Mouse (Mus musculus) embryonic facial prominence, embryonic 15.5 days (tissue): ENCODE measurements at regions not wholly inside any gene's neighbourhood (a gene's known extent, or its start where the extent isn't known, plus 50 kb on each side); places are given as distances from the start of the nearest gene placed in this dataset.
"Not testable (repeated sequence)": the region's sequence is repeated elsewhere in the genome, so short reads cannot be mapped to it uniquely, and the experiment has no call there.

Experiments used
- ATAC-seq: fragments of 200-750 bp; cut with Nextera tagmentation; 2 replicates; pipeline ENCODE4 v1.8.0; 2017; ENCODE audit warnings: low read depth, moderate TSS enrichment; ENCODE audit not compliant: insufficient number of reproducible peaks, low FRiP score, low TSS enrichment
- H3K27ac ChIP-seq: fragments of 300-500 bp; sonication (generic); replicated peaks from 2 replicates; pipeline ENCODE4 v1.5.1; 2015; ENCODE audit warnings: mild to moderate bottlenecking, inconsistent platforms
- H3K27me3 ChIP-seq: fragments of 300-500 bp; sonication (generic); 2 replicates; pipeline ENCODE4 v1.6.1; 2015; ENCODE audit warnings: inconsistent platforms
- H3K36me3 ChIP-seq: fragments of 300-500 bp; sonication (generic); 2 replicates; pipeline ENCODE4 v1.6.1; 2015; ENCODE audit warnings: mild to moderate bottlenecking, inconsistent platforms
- H3K4me1 ChIP-seq: fragments of 300-500 bp; sonication (generic); 2 replicates; pipeline ENCODE4 v1.6.1; 2015; ENCODE audit warnings: inconsistent platforms
- H3K4me2 ChIP-seq: fragments of 300-500 bp; sonication (generic); replicated peaks from 2 replicates; pipeline ENCODE4 v1.6.1; 2015; ENCODE audit warnings: mild to moderate bottlenecking, inconsistent platforms
- H3K4me3 ChIP-seq: fragments of 300-500 bp; sonication (generic); replicated peaks from 2 replicates; pipeline ENCODE4 v1.5.1; 2015; ENCODE audit warnings: mild to moderate bottlenecking, inconsistent platforms
- H3K9ac ChIP-seq: fragments of 300-500 bp; sonication (generic); 2 replicates; pipeline ENCODE4 v1.6.1; 2015; ENCODE audit warnings: inconsistent platforms
- H3K9me3 ChIP-seq: fragments of 300-500 bp; sonication (generic); replicated peaks from 2 replicates; pipeline ENCODE4 v1.6.1; 2016; ENCODE audit warnings: inconsistent platforms
- WGBS: fragments of 180-500 bp; shearing (Covaris S2); methylation state at CpG from one replicate; pipeline ENCODE4 v1.1.7; 2015; 5-methylcytosine and 5-hydroxymethylcytosine counted together

DNA sequence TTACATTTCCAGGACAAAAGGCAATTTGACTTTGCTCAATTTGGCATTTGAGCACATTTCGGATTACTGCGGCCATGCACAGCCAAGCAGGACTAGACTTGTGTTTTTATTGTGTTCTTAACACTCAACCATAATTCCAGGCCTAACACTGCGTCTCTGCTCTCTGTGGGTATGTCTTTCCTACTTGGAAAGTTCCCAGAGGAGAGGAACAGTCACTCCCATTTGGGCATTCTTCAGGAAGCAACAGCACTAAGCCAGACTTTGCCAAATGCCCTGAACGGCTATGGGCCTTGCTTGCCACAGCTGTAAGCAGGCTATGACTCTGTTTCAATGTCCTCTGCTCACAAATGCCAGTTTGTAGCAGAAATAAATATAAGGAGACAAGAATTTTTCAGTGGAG lies 56.5 kb upstream of the Pdk3 start:
- Histone ChIP-seq H3K9ac (no peak overlapping the region), H3K4me2 (no peak overlapping the region), H3K27ac (no peak overlapping the region), H3K9me3 (no peaks in the 10 kb centered on the region), H3K27me3 (no peaks in the 10 kb centered on the region; the same call in 1 of the 2 replicates), H3K4me1 (no peaks in the 10 kb centered on the region), H3K36me3 (no peaks in the 10 kb centered on the region), H3K4me3 (no peak overlapping the region)
- ATAC-seq, result no peak
- WGBS, result 58% methylated on average over 4 of the region's 4 CpGs

DNA sequence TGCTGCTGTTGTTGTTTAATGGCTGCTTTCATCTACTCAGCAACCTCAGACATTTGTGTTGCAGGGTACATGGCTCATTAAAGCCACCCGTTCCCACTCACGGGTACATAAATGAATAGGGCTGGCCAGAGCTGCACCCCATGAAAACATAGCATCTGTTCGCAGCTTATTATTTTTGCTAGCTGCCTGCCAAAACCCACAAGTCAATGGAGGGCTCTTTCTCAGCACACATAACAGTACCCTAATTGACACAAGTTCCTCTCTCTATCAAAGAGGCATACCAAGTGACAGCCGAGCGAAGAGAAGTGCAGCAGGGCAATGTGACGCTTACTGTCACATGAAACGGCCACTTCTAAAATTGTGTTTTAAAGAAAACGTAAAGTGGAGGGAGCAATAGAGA lies 57.0 kb upstream of the Pdk3 start:
- peak overlapping the region; percentile 42 for H3K4me2 ChIP-seq
- H3K9me3 ChIP-seq, result no peaks in the 10 kb centered on the region
- no peaks in the 10 kb centered on the region; the same call in 1 of the 2 replicates for H3K27me3 ChIP-seq
- H3K4me3 ChIP-seq, result peak overlapping the region; percentile 37
- H3K9ac ChIP-seq, result no peak overlapping the region
- 62% methylated on average over 8 of the region's 8 CpGs for WGBS
- H3K4me1 ChIP-seq, result no peaks in the 10 kb centered on the region
- no peak for ATAC-seq
- H3K36me3 ChIP-seq, result no peaks in the 10 kb centered on the region
- H3K27ac ChIP-seq, result 0 out of 2 replicates have a peak overlapping the region, but pooled peaks have one; percentile 28

DNA sequence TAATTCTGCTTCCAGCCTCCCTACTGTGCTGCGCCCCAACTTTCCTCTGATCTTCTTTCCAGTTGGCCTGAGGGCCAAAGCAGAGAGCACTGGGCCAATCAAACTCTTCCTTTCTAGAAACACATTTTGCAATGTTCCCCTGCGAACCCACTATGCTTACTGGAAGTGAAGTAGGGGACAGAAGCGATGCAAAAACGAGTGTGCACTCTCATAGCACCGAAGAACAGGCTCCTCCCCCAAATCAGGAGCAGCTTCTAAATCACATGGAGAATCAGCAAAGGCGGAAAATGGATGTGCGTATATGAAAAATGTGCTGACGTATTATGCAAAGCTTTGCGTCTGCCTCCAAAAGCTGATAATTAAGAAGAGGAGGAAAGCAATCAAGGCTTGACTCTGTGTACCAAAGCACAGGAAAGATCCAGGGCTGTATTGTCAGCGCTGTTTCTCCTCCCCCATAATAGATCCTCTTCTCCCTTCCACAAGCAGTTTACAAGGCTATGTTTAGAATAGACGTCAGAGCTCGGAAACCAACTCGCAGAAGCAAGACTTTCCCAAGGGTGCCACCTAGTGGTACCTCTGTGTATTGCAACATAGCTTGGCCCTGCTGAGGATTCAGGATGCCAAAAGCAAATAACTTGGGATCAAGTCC lies 57.5 kb upstream of the Pdk3 start:
- H3K4me3 ChIP-seq, result peak overlapping the region; percentile 37
- H3K36me3 ChIP-seq, result no peaks in the 10 kb centered on the region
- no peaks in the 10 kb centered on the region; the same call in 1 of the 2 replicates for H3K27me3 ChIP-seq
- WGBS, result 23% methylated on average over 13 of the region's 13 CpGs
- H3K27ac ChIP-seq, result 0 out of 2 replicates have a peak overlapping the region, but pooled peaks have one; percentile 28
- H3K9ac ChIP-seq, result no peak overlapping the region
- no peaks in the 10 kb centered on the region for H3K4me1 ChIP-seq
- peak overlapping the region; percentile 42 for H3K4me2 ChIP-seq
- peak; percentile 69; the same call in 1 of the 2 replicates for ATAC-seq
- no peaks in the 10 kb centered on the region for H3K9me3 ChIP-seq

- no peak overlapping the region for H3K9ac ChIP-seq
- no peak overlapping the region for H3K27ac ChIP-seq
- 75% methylated on average over 5 of the region's 5 CpGs for WGBS
- no peaks in the 10 kb centered on the region for H3K36me3 ChIP-seq
- ATAC-seq, result no peak
- no peak overlapping the region for H3K4me3 ChIP-seq
- H3K4me2 ChIP-seq, result no peak overlapping the region
- no peaks in the 10 kb centered on the region for H3K9me3 ChIP-seq
- H3K4me1 ChIP-seq, result no peaks in the 10 kb centered on the region
- no peaks in the 10 kb centered on the region for H3K27me3 ChIP-seq
Measured at GRCm38 (mm10) chrX:93896838-93897820, 65.1 kb upstream of the Pdk3 start.

GRCm38 (mm10) chrX:93903209-93903608 lies 65.2 kb upstream of the AU015836 start:
- 0 out of 2 replicates have a peak, but pooled peaks cover 5% of the 10 kb centered on the region for H3K27me3 ChIP-seq
- ATAC-seq, result no peak
- no peak overlapping the region for H3K4me2 ChIP-seq
- H3K36me3 ChIP-seq, result no peaks in the 10 kb centered on the region
- H3K27ac ChIP-seq, result no peak overlapping the region
- no peak overlapping the region for H3K4me3 ChIP-seq
- H3K9me3 ChIP-seq, result no peaks in the 10 kb centered on the region
- no peaks in the 10 kb centered on the region for H3K4me1 ChIP-seq
- H3K9ac ChIP-seq, result no peak overlapping the region

DNA sequence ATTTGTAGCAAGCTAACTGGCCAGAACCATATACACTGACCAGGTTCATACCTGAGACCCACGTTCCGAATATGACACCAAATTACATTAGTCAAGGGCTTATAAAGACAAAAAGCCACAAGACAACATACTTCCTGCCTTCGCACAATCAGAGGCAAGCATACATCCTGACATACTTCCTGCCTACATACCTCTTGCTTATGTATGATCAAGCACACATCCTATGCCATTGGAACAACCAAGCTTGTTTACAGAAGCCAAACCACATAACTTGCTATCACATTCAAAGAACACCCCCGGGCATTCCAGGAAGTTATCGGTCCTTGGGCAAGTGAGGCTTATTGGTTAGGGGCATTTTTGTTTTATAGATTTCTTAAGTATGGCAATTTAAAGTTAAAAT lies 62.9 kb upstream of the AU015836 start:
- H3K27ac ChIP-seq, result no peak overlapping the region

GRCm38 (mm10) chrX:93911087-93911840 lies 57.2 kb upstream of the AU015836 start:
- no peak overlapping the region for H3K9ac ChIP-seq
- H3K27ac ChIP-seq, result no peak overlapping the region
- H3K4me3 ChIP-seq, result peak overlapping the region; percentile 29
- H3K27me3 ChIP-seq, result peaks cover 21% of the 10 kb centered on the region; the same call in 1 of the 2 replicates
- no peak for ATAC-seq
- H3K9me3 ChIP-seq, result no peaks in the 10 kb centered on the region
- 21% methylated on average over 21 of the region's 21 CpGs for WGBS
- H3K4me1 ChIP-seq, result no peaks in the 10 kb centered on the region
- no peaks in the 10 kb centered on the region for H3K36me3 ChIP-seq
- H3K4me2 ChIP-seq, result peak overlapping the region; percentile 44

More for the DNA sequence above, 62.9 kb upstream of the AU015836 start:
- H3K4me3 ChIP-seq, result no peak overlapping the region
- no peaks in the 10 kb centered on the region for H3K36me3 ChIP-seq
- no peak for ATAC-seq
- H3K27me3 ChIP-seq, result 0 out of 2 replicates have a peak, but pooled peaks cover 9% of the 10 kb centered on the region
- H3K9ac ChIP-seq, result no peak overlapping the region
- H3K4me2 ChIP-seq, result no peak overlapping the region
- no peaks in the 10 kb centered on the region for H3K4me1 ChIP-seq
- no peaks in the 10 kb centered on the region for H3K9me3 ChIP-seq
- 91% methylated on average over 5 of the region's 5 CpGs for WGBS

DNA sequence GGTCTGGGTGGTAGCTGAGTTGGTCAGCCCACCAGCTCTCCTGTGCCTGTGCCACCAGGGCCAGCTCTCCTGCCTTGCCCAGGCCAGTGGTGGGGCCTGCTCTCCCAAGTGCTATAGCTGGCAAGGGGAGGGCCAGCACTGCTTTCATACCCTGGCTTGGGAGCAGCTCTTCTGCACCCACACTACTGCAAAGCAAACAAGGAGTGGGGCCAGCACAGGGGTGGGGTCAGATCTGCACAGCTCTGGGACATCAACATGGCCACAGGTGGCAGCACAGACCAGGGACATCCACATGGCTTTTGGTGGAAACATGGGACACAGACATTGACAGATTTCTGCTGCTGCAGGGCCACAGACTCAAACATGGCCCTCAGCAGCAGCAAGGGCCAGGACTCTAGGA lies 52.9 kb upstream of the AU015836 start:
- no peak for ATAC-seq

DNA sequence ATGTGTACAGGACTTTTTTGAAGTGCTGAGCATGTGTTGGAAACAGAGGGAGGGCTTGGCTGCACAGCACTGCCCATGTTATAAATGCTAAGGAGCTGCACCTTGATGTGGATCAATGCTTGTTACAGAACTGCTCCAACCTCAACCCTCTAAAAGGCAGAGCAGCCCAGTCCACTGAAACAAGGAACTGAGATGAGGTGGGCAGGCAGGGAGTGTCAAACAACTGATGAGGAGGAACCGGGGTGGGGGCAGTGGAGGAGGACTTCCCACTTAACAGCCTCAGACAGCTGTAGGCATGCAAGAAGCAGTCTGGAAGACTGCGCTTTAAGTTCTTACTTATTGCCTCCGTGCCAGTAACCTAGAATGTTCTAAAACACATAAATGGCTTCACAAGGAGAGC lies 51.1 kb upstream of the AU015836 start:
- not testable (repeated sequence) for H3K27me3 ChIP-seq, H3K4me2 ChIP-seq, H3K9ac ChIP-seq, ATAC-seq, H3K4me3 ChIP-seq, H3K9me3 ChIP-seq, H3K36me3 ChIP-seq, H3K27ac ChIP-seq, H3K4me1 ChIP-seq
- WGBS, result 77% methylated on average over 2 of the region's 3 CpGs

More for the DNA sequence above, 52.9 kb upstream of the AU015836 start:
- no peak overlapping the region for H3K4me3 ChIP-seq
- no peak overlapping the region for H3K4me2 ChIP-seq
- H3K27ac ChIP-seq, result no peak overlapping the region
- no peak overlapping the region for H3K9ac ChIP-seq
- H3K27me3 ChIP-seq, result peaks cover 12% of the 10 kb centered on the region; the same call in 1 of the 2 replicates
- H3K9me3 ChIP-seq, result no peaks in the 10 kb centered on the region
- H3K36me3 ChIP-seq, result no peaks in the 10 kb centered on the region
- H3K4me1 ChIP-seq, result no peaks in the 10 kb centered on the region
